Mouse (Mus musculus): ENCODE data around the gene Rasal1. TPM values are rescaled to one million over a fixed set of nuclear protein-coding genes. Genes with fewer than 3 reads are reported as not detected.

Gene Rasal1
- polyA plus RNA-seq, 1 experiment from 2014 or later, result not detected

DNA sequence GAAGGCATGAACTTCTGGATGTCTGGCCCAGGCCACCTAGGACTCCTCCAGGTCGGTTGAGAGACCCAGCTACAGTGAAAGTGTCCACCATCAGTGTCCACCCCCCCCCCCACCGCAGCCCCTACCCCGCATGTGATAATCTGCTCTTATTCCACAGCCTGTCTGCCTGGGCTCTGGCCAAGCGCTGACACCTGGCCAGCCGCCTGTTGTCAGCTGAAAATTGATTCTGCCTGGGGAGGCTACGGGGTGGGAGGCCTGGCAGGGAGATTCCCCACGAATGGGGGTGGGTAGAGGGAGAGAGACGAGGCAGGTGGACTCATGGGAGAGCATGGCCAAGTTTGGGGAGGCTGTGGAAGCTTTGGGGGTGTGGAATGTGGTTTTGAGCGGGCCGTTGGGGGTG, 68.5 kb downstream of the Rasal1 start:
- H3K9ac ChIP-seq (replicated peaks), result no peak overlapping the region
- no peak overlapping the region for H3K4me3 ChIP-seq
- H3K4me1 ChIP-seq, result no peaks in the 10 kb centered on the region
- no peak overlapping the region for H3K27ac ChIP-seq (replicated peaks)
- ATAC-seq (ENCODE audit: low FRiP score, low read depth), result no peak
- peaks cover 40% of the 10 kb centered on the region for H3K27me3 ChIP-seq
- H3K9me3 ChIP-seq, result no peaks in the 10 kb centered on the region; the same call in 1 of the 2 replicates
- WGBS, result 81% methylated on average over 10 of the region's 10 CpGs
- H3K4me2 ChIP-seq (replicated peaks), result no peak overlapping the region
- H3K36me3 ChIP-seq, result no peaks in the 10 kb centered on the region

DNA sequence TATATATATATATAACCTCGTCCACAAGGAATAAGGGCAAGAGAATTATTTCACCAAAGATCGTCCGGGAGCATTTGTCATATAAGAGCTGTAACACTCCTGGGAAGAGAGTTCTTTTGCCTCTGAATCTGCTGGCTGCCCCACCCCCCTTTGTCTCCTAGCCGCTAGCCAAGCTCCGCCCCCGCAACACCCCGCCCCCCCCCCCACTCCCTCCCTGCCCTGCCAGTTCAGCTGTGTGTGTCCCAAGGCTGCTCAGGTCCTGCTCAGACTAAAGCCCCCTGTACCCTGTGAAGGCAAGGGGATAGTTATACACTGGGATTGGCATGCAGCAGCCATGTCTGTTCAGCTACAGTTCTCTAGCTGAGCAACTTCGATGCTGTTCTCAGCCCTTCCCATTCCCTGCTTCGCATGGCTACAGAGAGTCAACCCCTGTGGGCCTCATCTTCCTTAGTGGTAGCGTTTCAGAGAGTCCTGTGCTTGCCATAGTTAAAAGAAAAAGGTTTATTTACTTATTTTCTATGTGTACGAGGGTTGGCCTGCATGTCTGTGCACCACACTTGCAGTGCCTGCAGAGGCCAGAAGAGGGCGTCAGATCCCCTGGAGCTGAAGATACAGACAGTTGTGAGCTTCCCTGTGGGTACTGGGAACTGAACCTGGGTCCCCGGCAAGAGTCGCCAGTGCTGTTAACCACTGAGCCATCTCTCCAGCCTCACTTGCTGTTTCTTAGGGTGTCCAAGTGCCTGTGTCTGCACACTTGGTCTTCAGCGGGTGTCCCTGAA, 70.2 kb downstream of the Rasal1 start:
- H3K4me1 ChIP-seq, result no peaks in the 10 kb centered on the region
- H3K27ac ChIP-seq (replicated peaks), result no peak overlapping the region
- H3K4me2 ChIP-seq (replicated peaks), result no peak overlapping the region
- ATAC-seq (ENCODE audit: low FRiP score, low read depth), result no peak
- peaks cover 23% of the 10 kb centered on the region for H3K27me3 ChIP-seq
- H3K4me3 ChIP-seq, result no peak overlapping the region
- H3K36me3 ChIP-seq, result no peaks in the 10 kb centered on the region
- H3K9me3 ChIP-seq, result no peaks in the 10 kb centered on the region; the same call in 1 of the 2 replicates
- 59% methylated on average over 13 of the region's 15 CpGs for WGBS
- H3K9ac ChIP-seq (replicated peaks), result no peak overlapping the region

DNA sequence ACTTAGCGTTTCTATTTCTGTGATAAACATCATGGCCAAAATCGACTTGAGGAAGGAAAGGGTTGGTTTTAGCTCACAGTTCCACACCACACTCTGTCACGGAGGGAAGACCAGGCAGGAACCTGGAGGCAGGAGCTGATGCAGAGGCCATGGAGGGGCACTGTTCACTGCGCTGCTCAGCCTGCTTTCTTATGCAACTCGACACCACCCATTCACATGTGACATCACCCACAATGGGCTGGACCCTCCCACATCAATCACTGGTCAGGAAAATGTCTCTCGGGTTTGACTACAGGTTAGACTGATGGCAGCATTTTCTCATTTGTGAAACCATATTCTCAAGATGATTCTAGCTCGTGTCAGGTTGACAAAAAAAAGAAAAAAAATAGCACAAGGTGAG, 72.4 kb downstream of the Rasal1 start:
- H3K9me3 ChIP-seq, result no peaks in the 10 kb centered on the region; the same call in 1 of the 2 replicates
- no peak overlapping the region for H3K27ac ChIP-seq (replicated peaks)
- no peak overlapping the region for H3K4me2 ChIP-seq (replicated peaks)
- no peak overlapping the region for H3K9ac ChIP-seq (replicated peaks)
- H3K27me3 ChIP-seq, result peaks cover 7% of the 10 kb centered on the region; the same call in 1 of the 2 replicates
- WGBS, result 61% methylated on average over 7 of the region's 7 CpGs
- H3K36me3 ChIP-seq, result no peaks in the 10 kb centered on the region
- H3K4me1 ChIP-seq, result no peaks in the 10 kb centered on the region
- no peak for ATAC-seq (ENCODE audit: low FRiP score, low read depth)
- H3K4me3 ChIP-seq, result no peak overlapping the region

DNA sequence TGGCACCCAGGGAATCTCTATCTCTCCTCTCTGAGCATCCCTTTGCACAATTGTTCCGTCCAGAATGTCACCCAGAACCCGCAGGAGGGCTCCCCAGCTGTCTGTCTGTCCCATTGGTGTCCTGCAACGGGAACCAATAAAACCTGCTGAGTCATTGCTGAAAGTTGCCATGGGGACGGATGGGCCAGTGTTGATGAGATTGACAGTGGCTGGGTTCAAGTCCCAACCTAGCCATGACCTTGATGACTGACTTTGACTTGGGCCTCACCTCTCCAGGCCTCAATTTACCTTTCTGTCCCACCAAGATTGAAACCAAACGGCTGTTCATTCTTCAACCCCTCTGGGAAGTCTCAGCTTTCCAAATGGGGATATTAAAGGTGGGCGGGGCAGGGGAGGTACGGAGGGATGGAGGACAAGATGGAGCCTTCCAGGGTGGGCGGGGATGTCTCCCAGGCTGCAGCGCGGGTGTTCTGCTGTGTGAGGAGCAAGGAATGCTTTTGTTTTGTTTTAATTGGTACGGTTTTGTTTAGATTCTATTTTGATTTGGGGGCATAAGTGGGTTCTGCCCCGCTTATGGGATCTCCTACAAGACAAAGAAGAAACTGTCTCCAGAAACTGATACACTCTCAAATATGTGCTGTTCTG, 77.3 kb downstream of the Rasal1 start:
- no peak overlapping the region for H3K27ac ChIP-seq (replicated peaks)
- H3K36me3 ChIP-seq, result no peaks in the 10 kb centered on the region
- no peak overlapping the region for H3K4me2 ChIP-seq (replicated peaks)
- 0 out of 2 replicates have a peak, but pooled peaks cover 4% of the 10 kb centered on the region for H3K27me3 ChIP-seq
- ATAC-seq (ENCODE audit: low FRiP score, low read depth), result no peak
- no peaks in the 10 kb centered on the region for H3K4me1 ChIP-seq
- 68% methylated on average over 12 of the region's 12 CpGs for WGBS
- no peaks in the 10 kb centered on the region for H3K9me3 ChIP-seq
- H3K9ac ChIP-seq (replicated peaks), result no peak overlapping the region
- H3K4me3 ChIP-seq, result no peak overlapping the region

Other genes starting within 250 kb of the Rasal1 start
- gene Lhx5, start 217.1 kb upstream of the Rasal1 start, polyA plus RNA-seq (2016; fragmentation: Nextera tagmentation; extraction: Ambion mirVana), result 45.2 and 51.9 TPM in 2 replicates
- 6.4 and 7.5 TPM in 2 replicates for gene Sdsl, start 176.0 kb upstream of the Rasal1 start, polyA plus RNA-seq (2016; fragmentation: Nextera tagmentation; extraction: Ambion mirVana)
- gene Sds, start 172.3 kb upstream of the Rasal1 start, polyA plus RNA-seq (2016; fragmentation: Nextera tagmentation; extraction: Ambion mirVana), result not detected in 2 replicates
- 31.5 and 36.2 TPM in 2 replicates for gene Plbd2, start 145.2 kb upstream of the Rasal1 start, polyA plus RNA-seq (2016; fragmentation: Nextera tagmentation; extraction: Ambion mirVana)
- 3.1 TPM in 2 replicates for gene Slc8b1, start 137.6 kb upstream of the Rasal1 start, polyA plus RNA-seq (2016; fragmentation: Nextera tagmentation; extraction: Ambion mirVana)
- gene Tpcn1, start 60.1 kb upstream of the Rasal1 start, polyA plus RNA-seq (2016; fragmentation: Nextera tagmentation; extraction: Ambion mirVana), result 12.9 and 14.2 TPM in 2 replicates
- gene Iqcd, start 59.8 kb upstream of the Rasal1 start, polyA plus RNA-seq (2016; fragmentation: Nextera tagmentation; extraction: Ambion mirVana), result 0.60 and 1.7 TPM in 2 replicates
- 15.5 and 16.0 TPM in 2 replicates for gene Rita1, start 36.2 kb upstream of the Rasal1 start, polyA plus RNA-seq (2016; fragmentation: Nextera tagmentation; extraction: Ambion mirVana)
- gene Ddx54, start 36.1 kb upstream of the Rasal1 start, polyA plus RNA-seq (2016; fragmentation: Nextera tagmentation; extraction: Ambion mirVana), result 51.8 and 53.0 TPM in 2 replicates
- not detected in 2 replicates for gene Cfap73, start 14.6 kb upstream of the Rasal1 start, polyA plus RNA-seq (2016; fragmentation: Nextera tagmentation; extraction: Ambion mirVana)
- gene Dtx1, start 63.1 kb downstream of the Rasal1 start, polyA plus RNA-seq (2016; fragmentation: Nextera tagmentation; extraction: Ambion mirVana), result 17.1 and 18.4 TPM in 2 replicates
- 0.21 and 0.34 TPM in 2 replicates for gene Oas2, start 101.0 kb downstream of the Rasal1 start, polyA plus RNA-seq (2016; fragmentation: Nextera tagmentation; extraction: Ambion mirVana)
- gene Oas3, start 128.8 kb downstream of the Rasal1 start, polyA plus RNA-seq (2016; fragmentation: Nextera tagmentation; extraction: Ambion mirVana), result 0.17 and 0.18 TPM in 2 replicates
- not detected in 2 replicates for gene Oas1e, start 146.7 kb downstream of the Rasal1 start, polyA plus RNA-seq (2016; fragmentation: Nextera tagmentation; extraction: Ambion mirVana)
- gene Oas1c, start 163.7 kb downstream of the Rasal1 start, polyA plus RNA-seq (2016; fragmentation: Nextera tagmentation; extraction: Ambion mirVana), result 0.16 and 0.27 TPM in 2 replicates
- not detected in 2 replicates for gene Oas1f, start 198.6 kb downstream of the Rasal1 start, polyA plus RNA-seq (2016; fragmentation: Nextera tagmentation; extraction: Ambion mirVana)
- gene Oas1h, start 212.6 kb downstream of the Rasal1 start, polyA plus RNA-seq (2016; fragmentation: Nextera tagmentation; extraction: Ambion mirVana), result not detected in 2 replicates
- gene Oas1g, start 238.8 kb downstream of the Rasal1 start, polyA plus RNA-seq (2016; fragmentation: Nextera tagmentation; extraction: Ambion mirVana), result 0.22 and 0.43 TPM in 2 replicates